Mouse (Mus musculus): Measurements from ENCODE around the gene Mrgprh. TPM values are rescaled to one million over a fixed set of nuclear protein-coding genes. Genes with fewer than 3 reads are reported as not detected.

Mrgprh gene
- 0.09 and 0.31 TPM in 2 replicates for polyA plus RNA-seq (2012; rRNA removed)

DNA sequence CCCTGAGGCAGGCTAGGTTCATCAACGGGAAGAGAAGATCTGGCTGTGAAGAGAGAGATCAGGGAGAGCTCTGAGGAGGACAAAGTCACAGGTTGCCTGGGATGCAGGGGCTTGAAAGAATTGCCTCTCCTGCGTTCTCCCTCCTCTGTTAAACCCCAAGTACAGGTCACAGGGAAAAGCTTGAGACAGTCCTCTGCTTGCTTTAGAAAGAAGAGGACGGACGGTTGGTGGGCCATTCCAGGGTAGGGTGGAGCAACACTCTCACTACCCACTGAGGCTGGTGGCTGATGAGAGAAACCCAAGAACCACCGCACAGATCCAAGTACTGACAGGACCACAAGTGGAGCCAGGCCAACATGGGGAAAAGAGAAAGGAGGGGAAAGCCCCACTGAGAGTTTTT is at the start of gene Mrgprh:
Gene Mrgprh (plus strand): TSS at position 301 of the 400 bp plus-strand sequence.
- 71% methylated on average over 5 of the region's 5 CpGs for WGBS
- TF ChIP-seq CTCF (IDR thresholded peaks at IDR 0.05; ENCODE audit: insufficient read depth, low read length): no peak
- TF ChIP-seq POLR2A (IDR thresholded peaks at IDR 0.05; ENCODE audit: borderline replicate concordance, extremely low read depth, low read depth, low read length): no peak
- no peak for DNase-seq
- no peaks in the 10 kb centered on the region for H3K4me1 ChIP-seq (ENCODE audit: control insufficient read depth, insufficient read depth, low read length)
- H3K4me3 ChIP-seq (replicated peaks; ENCODE audit: extremely low read depth, low read depth, low read length): no peak within 1 kb of the TSS

DNA sequence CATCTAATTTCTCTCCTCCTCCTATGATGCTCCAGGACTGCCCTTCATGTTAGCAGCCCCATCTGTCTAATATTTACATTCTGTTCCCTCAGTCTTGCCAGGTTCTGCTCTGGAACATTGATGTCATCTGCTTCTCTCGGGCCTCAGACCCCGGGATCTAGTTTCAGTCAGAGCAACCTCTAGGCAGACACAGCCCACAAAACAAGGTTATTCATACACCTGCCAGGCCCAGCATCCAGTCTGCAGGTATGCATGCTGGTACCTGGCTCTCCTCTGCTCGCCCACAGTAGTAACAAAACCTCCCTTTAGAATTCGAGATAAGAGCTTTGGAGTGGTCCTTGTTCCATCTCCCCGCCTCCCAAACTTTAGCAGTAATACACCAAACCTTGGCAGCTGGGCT is 45.5 kb upstream of the Mrgprh start:
- WGBS: 63% methylated on average over 5 of the region's 5 CpGs
- H3K4me1 ChIP-seq (ENCODE audit: control insufficient read depth, insufficient read depth, low read length): no peaks in the 10 kb centered on the region
- TF ChIP-seq POLR2A (IDR thresholded peaks at IDR 0.05; ENCODE audit: borderline replicate concordance, extremely low read depth, low read depth, low read length): no peak
- no peak for TF ChIP-seq CTCF (IDR thresholded peaks at IDR 0.05; ENCODE audit: insufficient read depth, low read length)
- no peak for DNase-seq
- no peak overlapping the region for H3K4me3 ChIP-seq (replicated peaks; ENCODE audit: extremely low read depth, low read depth, low read length)

DNA sequence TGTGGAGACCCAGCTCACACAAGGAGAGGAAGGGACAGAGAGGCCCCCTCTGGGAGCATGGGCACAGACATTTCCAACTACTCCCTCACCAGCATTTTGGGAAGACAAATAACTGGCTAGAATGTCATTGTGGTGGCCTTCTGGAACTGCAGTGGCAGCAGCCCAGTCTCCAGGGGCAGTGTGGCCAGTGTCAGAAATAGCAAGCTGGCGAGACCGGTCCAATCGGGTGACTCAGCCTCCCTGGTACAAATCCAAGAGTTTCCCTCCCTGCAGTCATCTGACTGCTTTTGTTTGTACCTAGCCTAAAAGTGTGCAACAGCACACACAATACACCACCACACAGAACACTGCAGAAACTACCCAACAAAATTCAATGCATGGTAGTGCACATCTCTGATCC is 43.6 kb upstream of the Mrgprh start:
- TF ChIP-seq CTCF (IDR thresholded peaks at IDR 0.05; ENCODE audit: insufficient read depth, low read length): no peak
- TF ChIP-seq POLR2A (IDR thresholded peaks at IDR 0.05; ENCODE audit: borderline replicate concordance, extremely low read depth, low read depth, low read length): no peak
- no peak for DNase-seq
- H3K4me1 ChIP-seq (ENCODE audit: control insufficient read depth, insufficient read depth, low read length): no peaks in the 10 kb centered on the region
- WGBS: 36% methylated on average over 3 of the region's 3 CpGs
- H3K4me3 ChIP-seq (replicated peaks; ENCODE audit: extremely low read depth, low read depth, low read length): no peak overlapping the region

DNA sequence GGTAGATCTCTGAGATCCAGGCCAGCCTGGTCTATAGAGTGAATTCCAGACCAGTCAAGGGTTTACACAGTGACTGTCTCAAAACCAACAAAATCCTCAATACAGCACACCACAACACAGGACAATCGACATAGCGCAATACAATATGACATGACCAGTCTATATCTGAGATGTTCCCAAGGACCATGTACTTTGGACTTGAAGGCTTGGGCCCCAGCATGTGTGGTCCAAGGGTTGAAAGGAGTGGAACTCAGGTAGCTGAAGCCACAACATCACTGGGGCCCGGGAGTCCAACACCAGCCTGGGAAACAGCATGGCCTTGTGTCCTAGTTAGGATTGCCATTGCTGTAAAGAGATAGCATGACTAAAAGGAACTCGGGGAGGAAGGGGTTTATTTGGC is 43.2 kb upstream of the Mrgprh start:
- DNase-seq: no peak

DNA sequence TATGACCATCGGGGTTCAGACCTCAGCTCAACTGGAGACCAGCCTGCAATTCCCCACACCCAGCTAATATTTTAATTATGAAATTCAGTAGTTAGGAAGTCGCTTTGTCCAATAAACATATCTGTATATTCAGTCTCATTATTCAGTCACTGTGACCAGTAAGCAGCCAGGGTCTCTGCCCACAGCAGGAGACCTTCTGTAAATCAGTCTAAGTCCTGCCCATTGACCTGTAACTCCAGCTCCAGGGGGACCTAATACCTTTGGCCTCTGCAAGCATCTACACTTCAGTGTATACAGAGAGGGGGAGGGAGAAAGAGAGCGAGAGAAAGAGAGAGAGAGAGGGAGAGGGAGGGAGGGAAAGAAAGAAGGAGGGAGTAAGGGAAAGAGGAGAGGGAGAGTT is 41.5 kb upstream of the Mrgprh start:
- TF ChIP-seq CTCF (IDR thresholded peaks at IDR 0.05; ENCODE audit: insufficient read depth, low read length) (no peak), POLR2A (IDR thresholded peaks at IDR 0.05; ENCODE audit: borderline replicate concordance, extremely low read depth, low read depth, low read length) (no peak)
- no peaks in the 10 kb centered on the region for H3K4me1 ChIP-seq (ENCODE audit: control insufficient read depth, insufficient read depth, low read length)
- no peak for DNase-seq
- H3K4me3 ChIP-seq (replicated peaks; ENCODE audit: extremely low read depth, low read depth, low read length): no peak overlapping the region
- WGBS: 79% methylated on average over 3 of the region's 3 CpGs

More for the DNA sequence above, 43.2 kb upstream of the Mrgprh start:
- Histone ChIP-seq H3K4me1 (ENCODE audit: control insufficient read depth, insufficient read depth, low read length) (no peaks in the 10 kb centered on the region), H3K4me3 (replicated peaks; ENCODE audit: extremely low read depth, low read depth, low read length) (no peak overlapping the region)
- TF ChIP-seq CTCF (IDR thresholded peaks at IDR 0.05; ENCODE audit: insufficient read depth, low read length) (no peak), POLR2A (IDR thresholded peaks at IDR 0.05; ENCODE audit: borderline replicate concordance, extremely low read depth, low read depth, low read length) (no peak)
- 93% methylated on average over 4 of the region's 4 CpGs for WGBS

DNA sequence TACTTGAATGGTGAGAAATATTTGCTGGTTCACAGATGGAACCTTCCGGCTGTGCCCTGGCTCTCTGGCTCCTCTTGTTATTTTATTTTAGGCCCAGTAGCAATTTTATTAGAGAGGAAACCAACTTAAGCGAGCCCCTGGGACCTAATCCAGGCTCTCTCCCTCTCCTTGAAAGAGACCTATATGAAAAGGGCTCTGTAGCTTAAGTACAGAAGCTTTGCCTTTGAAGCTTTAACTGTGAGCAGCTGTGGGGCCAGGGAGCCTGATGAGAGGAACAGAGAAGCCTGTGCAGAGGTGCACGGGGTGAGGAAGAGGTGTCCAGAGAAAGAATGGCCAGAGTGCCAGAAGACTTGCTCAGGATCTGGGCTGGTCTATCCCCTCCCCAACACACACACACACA is 41.0 kb upstream of the Mrgprh start:
- H3K4me3 ChIP-seq (replicated peaks; ENCODE audit: extremely low read depth, low read depth, low read length): no peak overlapping the region
- TF ChIP-seq CTCF (IDR thresholded peaks at IDR 0.05; ENCODE audit: insufficient read depth, low read length): no peak
- no peak for TF ChIP-seq POLR2A (IDR thresholded peaks at IDR 0.05; ENCODE audit: borderline replicate concordance, extremely low read depth, low read depth, low read length)
- H3K4me1 ChIP-seq (ENCODE audit: control insufficient read depth, insufficient read depth, low read length): no peaks in the 10 kb centered on the region
- no peak for DNase-seq
- WGBS: 53% methylated on average over 3 of the region's 3 CpGs

DNA sequence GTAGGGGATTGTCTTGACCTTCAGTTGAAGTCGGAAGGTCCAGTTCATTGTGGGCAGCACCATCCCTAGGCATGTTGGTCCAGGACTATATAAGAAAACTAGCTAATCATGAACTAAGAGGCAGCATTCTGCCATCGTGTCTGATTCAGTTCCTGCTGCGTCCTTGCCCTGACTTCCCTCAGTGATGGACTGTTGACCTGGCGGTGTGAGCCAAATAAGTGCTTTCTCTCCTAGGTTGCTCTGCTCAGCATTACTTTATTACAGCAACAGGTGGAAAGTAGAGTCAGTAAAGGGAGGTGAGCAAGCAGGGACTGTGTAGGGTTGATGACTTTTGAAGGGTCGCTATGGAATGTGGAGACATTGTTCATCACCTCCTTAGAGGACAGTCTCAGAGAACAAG is 40.1 kb upstream of the Mrgprh start:
- H3K4me3 ChIP-seq (replicated peaks; ENCODE audit: extremely low read depth, low read depth, low read length): no peak overlapping the region
- 91% methylated on average over 5 of the region's 5 CpGs for whole genome bisulfite sequencing

DNA sequence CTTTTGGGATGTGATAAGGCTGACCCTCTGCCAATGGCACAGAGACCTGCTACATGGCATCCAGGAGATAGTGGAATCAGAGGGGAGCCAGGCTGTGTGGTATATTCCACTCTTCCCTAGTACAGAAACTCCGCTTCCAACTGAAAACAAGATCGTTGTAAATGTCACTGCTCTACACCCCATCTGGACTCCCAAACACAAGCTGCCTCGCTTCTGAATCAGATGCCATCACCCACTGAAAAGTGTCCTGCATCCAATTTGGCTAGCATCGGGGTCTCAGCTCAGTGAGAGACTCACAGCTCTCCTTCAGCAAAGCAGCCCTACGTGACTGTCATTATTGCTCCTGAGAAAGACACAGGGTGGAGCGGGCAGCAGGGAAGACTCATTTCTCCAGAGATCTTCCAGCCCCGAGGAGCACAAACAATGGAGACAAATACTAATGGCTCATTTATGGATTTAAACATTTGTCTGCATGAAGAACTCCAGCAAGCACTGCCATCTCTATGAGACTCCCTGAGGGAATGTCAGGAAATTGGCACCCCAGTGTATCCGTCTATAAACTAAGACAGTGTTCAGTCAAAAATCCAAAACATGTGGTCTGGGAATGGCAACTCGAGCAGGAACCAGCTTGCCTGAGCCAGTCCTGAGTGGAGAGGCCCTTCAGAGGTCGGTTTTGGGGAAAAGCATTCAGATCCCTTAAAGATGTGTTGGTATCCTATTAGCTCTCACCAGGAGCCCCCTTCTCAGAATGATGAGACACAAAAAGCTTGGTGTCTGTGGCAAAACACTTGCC is 36.2 kb upstream of the Mrgprh start:
- WGBS: 71% methylated on average over 10 of the region's 10 CpGs
- Histone ChIP-seq H3K4me3 (replicated peaks; ENCODE audit: extremely low read depth, low read depth, low read length) (no peak overlapping the region), H3K4me1 (ENCODE audit: control insufficient read depth, insufficient read depth, low read length) (no peaks in the 10 kb centered on the region)
- no peak for DNase-seq
- TF ChIP-seq CTCF (IDR thresholded peaks at IDR 0.05; ENCODE audit: insufficient read depth, low read length): no peak
- TF ChIP-seq POLR2A (IDR thresholded peaks at IDR 0.05; ENCODE audit: borderline replicate concordance, extremely low read depth, low read depth, low read length): no peak

More for the DNA sequence above, 40.1 kb upstream of the Mrgprh start:
- no peaks in the 10 kb centered on the region for H3K4me1 ChIP-seq (ENCODE audit: control insufficient read depth, insufficient read depth, low read length)
- TF ChIP-seq CTCF (IDR thresholded peaks at IDR 0.05; ENCODE audit: insufficient read depth, low read length) (no peak), POLR2A (IDR thresholded peaks at IDR 0.05; ENCODE audit: borderline replicate concordance, extremely low read depth, low read depth, low read length) (no peak)
- no peak for DNase-seq

DNA sequence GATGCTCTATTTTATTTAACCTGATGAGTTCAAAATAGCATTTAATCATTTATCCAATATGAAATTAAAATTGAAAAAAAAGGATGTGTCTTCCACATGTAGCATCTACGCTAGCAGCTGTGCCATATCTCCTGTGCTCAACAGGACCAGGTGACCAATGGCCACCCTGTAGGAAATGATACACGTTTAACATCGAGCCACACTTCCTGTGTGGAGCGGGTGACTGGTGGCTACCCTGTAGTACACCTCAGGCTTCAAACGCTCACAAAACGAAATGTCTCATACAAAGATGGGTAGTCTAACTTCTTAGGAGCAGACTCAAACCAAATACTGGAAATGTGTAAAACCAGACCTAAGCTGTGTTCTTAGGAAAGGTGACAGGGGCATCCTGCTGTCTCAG is 32.0 kb upstream of the Mrgprh start:
- DNase-seq: no peak
- Histone ChIP-seq H3K4me1 (ENCODE audit: control insufficient read depth, insufficient read depth, low read length) (no peaks in the 10 kb centered on the region), H3K4me3 (replicated peaks; ENCODE audit: extremely low read depth, low read depth, low read length) (no peak overlapping the region)
- 60% methylated on average over 6 of the region's 6 CpGs for WGBS
- TF ChIP-seq CTCF (IDR thresholded peaks at IDR 0.05; ENCODE audit: insufficient read depth, low read length) (no peak), POLR2A (IDR thresholded peaks at IDR 0.05; ENCODE audit: borderline replicate concordance, extremely low read depth, low read depth, low read length) (no peak)

DNA sequence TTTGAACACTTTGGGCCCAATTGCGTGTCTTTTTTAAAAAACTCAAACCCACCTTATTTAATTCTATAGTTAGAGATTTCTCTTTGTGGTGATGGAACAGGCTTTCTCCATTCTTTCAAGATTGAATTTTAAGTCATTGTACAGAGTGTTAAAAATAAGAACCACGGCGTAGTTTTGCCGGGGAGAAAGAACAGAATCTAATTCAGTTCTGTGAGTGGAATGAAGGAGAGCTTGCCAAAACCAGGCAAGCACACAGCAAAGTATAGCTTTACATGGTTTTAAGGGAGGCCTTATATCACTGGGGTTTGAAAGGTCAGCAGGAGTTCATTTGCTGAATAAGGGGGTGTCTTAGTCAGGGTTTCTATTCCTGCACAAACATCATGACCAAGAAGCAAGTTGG is 31.3 kb upstream of the Mrgprh start:
- no peak for TF ChIP-seq CTCF (IDR thresholded peaks at IDR 0.05; ENCODE audit: insufficient read depth, low read length)
- TF ChIP-seq POLR2A (IDR thresholded peaks at IDR 0.05; ENCODE audit: borderline replicate concordance, extremely low read depth, low read depth, low read length): no peak
- Histone ChIP-seq H3K4me1 (ENCODE audit: control insufficient read depth, insufficient read depth, low read length) (no peaks in the 10 kb centered on the region), H3K4me3 (replicated peaks; ENCODE audit: extremely low read depth, low read depth, low read length) (no peak overlapping the region)
- 88% methylated on average over 4 of the region's 4 CpGs for WGBS
- no peak for DNase-seq

Data from lung, adult 2 months (tissue).